Mouse (Mus musculus): ENCODE data around the gene Spcs2. TPM values are rescaled to one million over a fixed set of nuclear protein-coding genes. Genes with fewer than 3 reads are reported as not detected.
"Not testable (repeated sequence)": the region's sequence is repeated elsewhere in the genome, so short reads cannot be mapped to it uniquely, and the experiment has no call there.

The Spcs2 gene
- polyA plus RNA-seq, 1 experiment from 2014 or later = 340 TPM

GRCm38 (mm10) chr7:99805340-99805739, 57.9 kb downstream of the Spcs2 start:
- no peak for TF ChIP-seq CTCF (IDR thresholded peaks at IDR 0.05; ENCODE audit: low read depth)
- H3K4me1 ChIP-seq (replicated peaks; ENCODE audit: insufficient read depth, low read length) = no peaks in the 10 kb centered on the region
- H3K36me3 ChIP-seq (ENCODE audit: insufficient read depth, low read length) = no peaks in the 10 kb centered on the region
- H3K4me3 ChIP-seq (replicated peaks; ENCODE audit: low read depth, low read length) = no peak overlapping the region
- no peaks in the 10 kb centered on the region for H3K9me3 ChIP-seq (replicated peaks; ENCODE audit: low read length)
- ATAC-seq (replicated peaks; ENCODE audit: low FRiP score, low read depth) (no peak), DNase-seq (ENCODE audit: low spot score) (no peak)
- H3K27ac ChIP-seq = no peak overlapping the region
- 72% methylated on average over 1 of the region's 1 CpGs for WGBS
- H3K27me3 ChIP-seq (ENCODE audit: insufficient read depth, low read length) = no peaks in the 10 kb centered on the region
- no peak overlapping the region for H3K9ac ChIP-seq (ENCODE audit: low read depth, low read length)
- no peak overlapping the region for H3K4me2 ChIP-seq (ENCODE audit: low read length)

- H3K4me3 ChIP-seq (replicated peaks; ENCODE audit: low read depth, low read length); H3K4me2 ChIP-seq (ENCODE audit: low read length); H3K27ac ChIP-seq; H3K27me3 ChIP-seq (ENCODE audit: insufficient read depth, low read length); H3K36me3 ChIP-seq (ENCODE audit: insufficient read depth, low read length); H3K9me3 ChIP-seq (replicated peaks; ENCODE audit: low read length); H3K4me1 ChIP-seq (replicated peaks; ENCODE audit: insufficient read depth, low read length); DNase-seq (ENCODE audit: low spot score); ATAC-seq (replicated peaks; ENCODE audit: low FRiP score, low read depth); H3K9ac ChIP-seq (ENCODE audit: low read depth, low read length): not testable (repeated sequence)
- WGBS = 94% methylated on average over 3 of the region's 3 CpGs
Observed at GRCm38 (mm10) chr7:99804033-99804432, 59.2 kb downstream of the Spcs2 start.

- DNase-seq (ENCODE audit: low spot score) = peak; percentile 27
- H3K36me3 ChIP-seq (ENCODE audit: insufficient read depth, low read length) = no peaks in the 10 kb centered on the region
- WGBS = 71% methylated on average over 8 of the region's 8 CpGs
Observed at GRCm38 (mm10) chr7:99803535-99803934, 59.7 kb downstream of the Spcs2 start.

GRCm38 (mm10) chr7:99799118-99799517, 64.1 kb downstream of the Spcs2 start:
- ATAC-seq (replicated peaks; ENCODE audit: low FRiP score, low read depth) (no peak), DNase-seq (ENCODE audit: low spot score) (no peak)
- WGBS = 78% methylated on average over 7 of the region's 7 CpGs
- Histone ChIP-seq H3K36me3 (ENCODE audit: insufficient read depth, low read length) (no peaks in the 10 kb centered on the region), H3K27me3 (ENCODE audit: insufficient read depth, low read length) (no peaks in the 10 kb centered on the region), H3K9me3 (replicated peaks; ENCODE audit: low read length) (no peaks in the 10 kb centered on the region), H3K27ac (no peak overlapping the region), H3K4me3 (replicated peaks; ENCODE audit: low read depth, low read length) (no peak overlapping the region), H3K9ac (ENCODE audit: low read depth, low read length) (no peak overlapping the region), H3K4me2 (ENCODE audit: low read length) (no peak overlapping the region), H3K4me1 (replicated peaks; ENCODE audit: insufficient read depth, low read length) (peaks cover 10% of the 10 kb centered on the region)
- TF ChIP-seq CTCF (IDR thresholded peaks at IDR 0.05; ENCODE audit: low read depth) = no peak

More at GRCm38 (mm10) chr7:99803535-99803934, 59.7 kb downstream of the Spcs2 start:
- H3K4me1 ChIP-seq (replicated peaks; ENCODE audit: insufficient read depth, low read length) = no peaks in the 10 kb centered on the region
- H3K27ac ChIP-seq = no peak overlapping the region
- no peak for ATAC-seq (replicated peaks; ENCODE audit: low FRiP score, low read depth)
- H3K9ac ChIP-seq (ENCODE audit: low read depth, low read length) = no peak overlapping the region
- H3K27me3 ChIP-seq (ENCODE audit: insufficient read depth, low read length) = no peaks in the 10 kb centered on the region
- H3K4me2 ChIP-seq (ENCODE audit: low read length) = no peak overlapping the region
- no peak overlapping the region for H3K4me3 ChIP-seq (replicated peaks; ENCODE audit: low read depth, low read length)
- TF ChIP-seq CTCF (IDR thresholded peaks at IDR 0.05; ENCODE audit: low read depth) = no peak
- H3K9me3 ChIP-seq (replicated peaks; ENCODE audit: low read length) = no peaks in the 10 kb centered on the region

GRCm38 (mm10) chr7:99797911-99798647, 65.2 kb downstream of the Spcs2 start:
- no peaks in the 10 kb centered on the region for H3K36me3 ChIP-seq (ENCODE audit: insufficient read depth, low read length)
- peak; percentile 91 for TF ChIP-seq CTCF (IDR thresholded peaks at IDR 0.05; ENCODE audit: low read depth)
- no peak overlapping the region for H3K4me2 ChIP-seq (ENCODE audit: low read length)
- no peak overlapping the region for H3K4me3 ChIP-seq (replicated peaks; ENCODE audit: low read depth, low read length)
- H3K9ac ChIP-seq (ENCODE audit: low read depth, low read length) = no peak overlapping the region
- H3K4me1 ChIP-seq (replicated peaks; ENCODE audit: insufficient read depth, low read length) = peaks cover 10% of the 10 kb centered on the region
- ATAC-seq (replicated peaks; ENCODE audit: low FRiP score, low read depth) (no peak), DNase-seq (ENCODE audit: low spot score) (peak; percentile 91)
- H3K27me3 ChIP-seq (ENCODE audit: insufficient read depth, low read length) = no peaks in the 10 kb centered on the region
- no peak overlapping the region for H3K27ac ChIP-seq
- WGBS = 35% methylated on average over 6 of the region's 6 CpGs
- H3K9me3 ChIP-seq (replicated peaks; ENCODE audit: low read length) = no peaks in the 10 kb centered on the region

GRCm38 (mm10) chr7:99797261-99797660, 66.0 kb downstream of the Spcs2 start:
- DNase-seq (ENCODE audit: low spot score) (no peak), ATAC-seq (replicated peaks; ENCODE audit: low FRiP score, low read depth) (no peak)
- Histone ChIP-seq H3K9ac (ENCODE audit: low read depth, low read length) (no peak overlapping the region), H3K4me1 (replicated peaks; ENCODE audit: insufficient read depth, low read length) (peaks cover 10% of the 10 kb centered on the region), H3K36me3 (ENCODE audit: insufficient read depth, low read length) (no peaks in the 10 kb centered on the region), H3K27ac (no peak overlapping the region), H3K9me3 (replicated peaks; ENCODE audit: low read length) (no peaks in the 10 kb centered on the region), H3K4me2 (ENCODE audit: low read length) (no peak overlapping the region), H3K27me3 (ENCODE audit: insufficient read depth, low read length) (no peaks in the 10 kb centered on the region), H3K4me3 (replicated peaks; ENCODE audit: low read depth, low read length) (no peak overlapping the region)
- no peak for TF ChIP-seq CTCF (IDR thresholded peaks at IDR 0.05; ENCODE audit: low read depth)
- WGBS = 83% methylated on average over 3 of the region's 3 CpGs

- ATAC-seq (replicated peaks; ENCODE audit: low FRiP score, low read depth) = no peak
- Histone ChIP-seq H3K27me3 (ENCODE audit: insufficient read depth, low read length) (no peaks in the 10 kb centered on the region), H3K4me2 (ENCODE audit: low read length) (no peak overlapping the region), H3K27ac (no peak overlapping the region), H3K9ac (ENCODE audit: low read depth, low read length) (no peak overlapping the region), H3K36me3 (ENCODE audit: insufficient read depth, low read length) (no peaks in the 10 kb centered on the region), H3K4me1 (replicated peaks; ENCODE audit: insufficient read depth, low read length) (peaks cover 10% of the 10 kb centered on the region), H3K4me3 (replicated peaks; ENCODE audit: low read depth, low read length) (no peak overlapping the region), H3K9me3 (replicated peaks; ENCODE audit: low read length) (no peaks in the 10 kb centered on the region)
- 72% methylated on average over 3 of the region's 3 CpGs for WGBS
- DNase-seq (ENCODE audit: low spot score) = no peak
- no peak for TF ChIP-seq CTCF (IDR thresholded peaks at IDR 0.05; ENCODE audit: low read depth)
Observed at GRCm38 (mm10) chr7:99796471-99796870, 66.8 kb downstream of the Spcs2 start.

All from kidney, postnatal 0 days (tissue).